Mouse (Mus musculus): Measurements from ENCODE around the gene Pdgfra.

DNA sequence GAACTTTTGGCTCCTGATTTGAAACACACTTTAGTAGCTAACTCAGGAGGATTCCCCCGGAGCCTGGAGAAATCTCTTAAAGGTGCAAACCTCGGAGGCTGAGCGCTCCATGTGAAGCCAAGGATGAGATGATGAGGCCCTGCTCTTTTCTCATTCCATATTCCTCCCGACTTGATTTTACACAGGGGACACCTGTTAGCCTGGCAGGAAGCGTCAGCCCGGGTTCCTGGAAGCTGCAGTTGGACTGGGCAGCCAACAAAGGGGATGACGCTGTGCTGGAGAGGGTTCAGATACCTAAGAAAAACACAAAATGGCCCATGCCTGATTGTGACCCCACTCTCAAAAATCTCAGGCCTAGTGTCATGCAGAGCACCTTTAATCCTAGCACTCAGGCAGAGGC lies 17.4 kb upstream of the Pdgfra start:
- TF ChIP-seq POLR2A (IDR thresholded peaks at IDR 0.05; ENCODE audit: insufficient read depth, low read length) = no peak
- no peak for TF ChIP-seq CTCF (IDR thresholded peaks at IDR 0.05; ENCODE audit: low read depth, low read length)

Data from ES-Bruce4 (cell line).